Mouse (Mus musculus): ENCODE measurements at regions not wholly inside any gene's neighbourhood (a gene's known extent, or its start where the extent isn't known, plus 50 kb on each side); places are given as distances from the start of the nearest gene placed in this dataset.

GRCm38 (mm10) chr8:10898562-10899527 lies 109.4 kb downstream of the Irs2 start:
- H3K9me3 ChIP-seq (ENCODE audit: control insufficient read depth, low read length): no peaks in the 10 kb centered on the region
- TF ChIP-seq TAL1 (IDR thresholded peaks at IDR 0.05; ENCODE audit: low read length) (no peak), GATA1 (IDR thresholded peaks at IDR 0.05; ENCODE audit: low read length) (no peak)
- peaks cover 22% of the 10 kb centered on the region for H3K27me3 ChIP-seq (ENCODE audit: control insufficient read depth)
- no peaks in the 10 kb centered on the region for H3K36me3 ChIP-seq (ENCODE audit: control insufficient read depth)
- peaks cover 11% of the 10 kb centered on the region for H3K4me1 ChIP-seq (ENCODE audit: control insufficient read depth)
- no peak overlapping the region for H3K4me3 ChIP-seq (replicated peaks)

GRCm38 (mm10) chr8:10897573-10897972 lies 110.7 kb downstream of the Irs2 start:
- Histone ChIP-seq H3K4me1 (ENCODE audit: control insufficient read depth) (peaks cover 11% of the 10 kb centered on the region), H3K9me3 (ENCODE audit: control insufficient read depth, low read length) (no peaks in the 10 kb centered on the region), H3K36me3 (ENCODE audit: control insufficient read depth) (no peaks in the 10 kb centered on the region), H3K4me3 (replicated peaks) (no peak overlapping the region), H3K27me3 (ENCODE audit: control insufficient read depth) (peaks cover 27% of the 10 kb centered on the region)
- no peak for TF ChIP-seq TAL1 (IDR thresholded peaks at IDR 0.05; ENCODE audit: low read length)
- TF ChIP-seq GATA1 (IDR thresholded peaks at IDR 0.05; ENCODE audit: low read length): no peak

DNA sequence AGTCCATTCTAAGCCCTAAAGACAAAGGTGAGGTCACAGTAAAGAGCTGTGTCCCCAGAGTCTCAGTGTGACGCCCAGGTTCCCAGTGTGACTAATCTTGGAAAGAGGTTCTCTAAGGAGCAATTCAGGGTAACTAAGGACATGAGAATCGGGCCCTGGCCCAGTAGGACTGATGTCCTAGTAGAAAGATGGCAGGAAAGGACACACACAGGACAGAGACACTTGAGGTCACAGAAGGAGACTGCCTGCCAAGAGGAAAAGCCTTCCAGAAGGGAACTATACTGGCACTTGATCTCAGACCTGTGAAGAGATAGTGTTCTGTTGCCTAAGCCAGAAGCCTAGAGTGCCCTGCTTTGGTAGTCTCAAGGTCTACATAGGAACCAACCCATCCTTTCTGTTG lies 113.1 kb downstream of the Irs2 start:
- Histone ChIP-seq H3K4me3 (replicated peaks) (no peak overlapping the region), H3K4me1 (ENCODE audit: control insufficient read depth) (no peaks in the 10 kb centered on the region; the same call in 1 of the 2 replicates), H3K27me3 (ENCODE audit: control insufficient read depth) (peaks cover 26% of the 10 kb centered on the region), H3K36me3 (ENCODE audit: control insufficient read depth) (no peaks in the 10 kb centered on the region), H3K9me3 (ENCODE audit: control insufficient read depth, low read length) (no peaks in the 10 kb centered on the region)
- TF ChIP-seq GATA1 (IDR thresholded peaks at IDR 0.05; ENCODE audit: low read length) (no peak), TAL1 (IDR thresholded peaks at IDR 0.05; ENCODE audit: low read length) (no peak)

DNA sequence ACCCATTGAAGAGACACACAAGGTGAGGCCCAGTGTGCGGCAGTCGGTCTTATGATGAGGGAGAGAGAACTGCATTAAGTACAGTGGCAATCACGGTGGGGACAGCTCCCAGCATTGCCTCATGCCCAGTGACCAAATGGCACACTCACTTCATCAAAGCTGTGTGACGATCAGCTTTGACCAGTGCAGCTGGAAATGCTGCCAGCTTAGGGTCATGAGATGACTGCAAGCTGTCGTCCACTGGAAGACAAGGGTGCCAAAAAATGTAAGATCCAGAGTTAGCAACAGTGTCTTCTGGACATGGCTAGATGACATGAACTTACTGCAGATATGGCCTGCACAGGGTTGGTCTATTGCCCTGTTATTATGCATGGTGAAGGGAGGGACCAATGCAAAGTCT lies 114.0 kb downstream of the Irs2 start:
- TF ChIP-seq GATA1 (IDR thresholded peaks at IDR 0.05; ENCODE audit: low read length): no peak
- no peak for TF ChIP-seq TAL1 (IDR thresholded peaks at IDR 0.05; ENCODE audit: low read length)
- no peaks in the 10 kb centered on the region for H3K36me3 ChIP-seq (ENCODE audit: control insufficient read depth)
- H3K9me3 ChIP-seq (ENCODE audit: control insufficient read depth, low read length): no peaks in the 10 kb centered on the region
- H3K4me1 ChIP-seq (ENCODE audit: control insufficient read depth): no peaks in the 10 kb centered on the region; the same call in 1 of the 2 replicates
- H3K27me3 ChIP-seq (ENCODE audit: control insufficient read depth): peaks cover 18% of the 10 kb centered on the region
- H3K4me3 ChIP-seq (replicated peaks): no peak overlapping the region

GRCm38 (mm10) chr8:10893709-10894108 lies 114.5 kb downstream of the Irs2 start:
- Histone ChIP-seq H3K4me3 (replicated peaks) (no peak overlapping the region), H3K9me3 (ENCODE audit: control insufficient read depth, low read length) (no peaks in the 10 kb centered on the region), H3K4me1 (ENCODE audit: control insufficient read depth) (no peaks in the 10 kb centered on the region; the same call in 1 of the 2 replicates), H3K27me3 (ENCODE audit: control insufficient read depth) (peaks cover 12% of the 10 kb centered on the region), H3K36me3 (ENCODE audit: control insufficient read depth) (no peaks in the 10 kb centered on the region)
- TF ChIP-seq TAL1 (IDR thresholded peaks at IDR 0.05; ENCODE audit: low read length) (no peak), GATA1 (IDR thresholded peaks at IDR 0.05; ENCODE audit: low read length) (no peak)

DNA sequence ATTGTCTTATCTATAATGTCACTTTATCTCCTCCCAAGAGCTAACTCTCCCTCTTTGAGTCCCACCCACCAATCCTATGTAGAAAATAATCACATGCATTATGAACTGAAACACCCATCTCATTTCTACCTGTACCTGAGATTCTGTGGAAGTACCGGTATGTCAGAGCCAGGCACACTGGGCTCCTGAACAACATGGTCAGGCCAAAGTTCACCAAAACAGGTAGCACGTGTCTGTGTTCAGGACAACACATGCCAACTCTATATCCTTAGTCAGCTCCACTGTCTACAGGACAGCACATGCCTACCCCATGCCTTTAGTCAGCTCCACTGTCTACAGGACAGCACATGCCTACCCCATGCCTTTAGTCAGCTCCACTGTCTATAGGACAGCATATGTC lies 116.4 kb downstream of the Irs2 start:
- Histone ChIP-seq H3K9me3 (ENCODE audit: control insufficient read depth, low read length) (no peaks in the 10 kb centered on the region), H3K36me3 (ENCODE audit: control insufficient read depth) (no peaks in the 10 kb centered on the region), H3K4me1 (ENCODE audit: control insufficient read depth) (no peaks in the 10 kb centered on the region; the same call in 1 of the 2 replicates), H3K4me3 (replicated peaks) (no peak overlapping the region), H3K27me3 (ENCODE audit: control insufficient read depth) (peaks cover 10% of the 10 kb centered on the region)
- TF ChIP-seq GATA1 (IDR thresholded peaks at IDR 0.05; ENCODE audit: low read length) (no peak), TAL1 (IDR thresholded peaks at IDR 0.05; ENCODE audit: low read length) (no peak)

GRCm38 (mm10) chr8:10891440-10891839 lies 116.8 kb downstream of the Irs2 start:
- H3K9me3 ChIP-seq (ENCODE audit: control insufficient read depth, low read length): no peaks in the 10 kb centered on the region
- H3K27me3 ChIP-seq (ENCODE audit: control insufficient read depth): peaks cover 10% of the 10 kb centered on the region
- H3K4me1 ChIP-seq (ENCODE audit: control insufficient read depth): no peaks in the 10 kb centered on the region; the same call in 1 of the 2 replicates
- no peak overlapping the region for H3K4me3 ChIP-seq (replicated peaks)
- H3K36me3 ChIP-seq (ENCODE audit: control insufficient read depth): no peaks in the 10 kb centered on the region
- TF ChIP-seq TAL1 (IDR thresholded peaks at IDR 0.05; ENCODE audit: low read length) (no peak), GATA1 (IDR thresholded peaks at IDR 0.05; ENCODE audit: low read length) (no peak)

GRCm38 (mm10) chr8:10885452-10885851 lies 122.8 kb downstream of the Irs2 start:
- no peaks in the 10 kb centered on the region for H3K4me1 ChIP-seq (ENCODE audit: control insufficient read depth)
- H3K27me3 ChIP-seq (ENCODE audit: control insufficient read depth): no peaks in the 10 kb centered on the region
- H3K9me3 ChIP-seq (ENCODE audit: control insufficient read depth, low read length): no peaks in the 10 kb centered on the region
- no peaks in the 10 kb centered on the region for H3K36me3 ChIP-seq (ENCODE audit: control insufficient read depth)
- no peak overlapping the region for H3K4me3 ChIP-seq (replicated peaks)
- TF ChIP-seq TAL1 (IDR thresholded peaks at IDR 0.05; ENCODE audit: low read length): no peak
- no peak for TF ChIP-seq GATA1 (IDR thresholded peaks at IDR 0.05; ENCODE audit: low read length)

- H3K9me3 ChIP-seq (ENCODE audit: control insufficient read depth, low read length): no peaks in the 10 kb centered on the region
- H3K4me3 ChIP-seq (replicated peaks): no peak overlapping the region
- no peaks in the 10 kb centered on the region; the same call in 1 of the 2 replicates for H3K27me3 ChIP-seq (ENCODE audit: control insufficient read depth)
- H3K4me1 ChIP-seq (ENCODE audit: control insufficient read depth): no peaks in the 10 kb centered on the region
- no peaks in the 10 kb centered on the region for H3K36me3 ChIP-seq (ENCODE audit: control insufficient read depth)
- no peak for TF ChIP-seq TAL1 (IDR thresholded peaks at IDR 0.05; ENCODE audit: low read length)
Measured at GRCm38 (mm10) chr8:10883418-10883817, 124.8 kb downstream of the Irs2 start.
